Mouse (Mus musculus) myocyte (in vitro differentiated cells): ENCODE data around the gene Fars2.

Source experiments
- E2F4 ChIP-seq: IDR thresholded peaks from one replicate; pipeline ENCODE4 v1.6.1; 2011; ENCODE audit warnings: mild to moderate bottlenecking, control low read depth, moderate library complexity; ENCODE audit not compliant: insufficient read depth
- MYOG ChIP-seq, 3 experiments: IDR thresholded peaks; one replicate each; pipeline ENCODE4 v1.6.1; 2011; ENCODE audit warnings: control low read depth in 2 of 3, low read depth in 2 of 3, mild to moderate bottlenecking in 2 of 3; ENCODE audit not compliant: insufficient read length in 2 of 3, control insufficient read depth in 1 of 3, insufficient read depth in 1 of 3

DNA sequence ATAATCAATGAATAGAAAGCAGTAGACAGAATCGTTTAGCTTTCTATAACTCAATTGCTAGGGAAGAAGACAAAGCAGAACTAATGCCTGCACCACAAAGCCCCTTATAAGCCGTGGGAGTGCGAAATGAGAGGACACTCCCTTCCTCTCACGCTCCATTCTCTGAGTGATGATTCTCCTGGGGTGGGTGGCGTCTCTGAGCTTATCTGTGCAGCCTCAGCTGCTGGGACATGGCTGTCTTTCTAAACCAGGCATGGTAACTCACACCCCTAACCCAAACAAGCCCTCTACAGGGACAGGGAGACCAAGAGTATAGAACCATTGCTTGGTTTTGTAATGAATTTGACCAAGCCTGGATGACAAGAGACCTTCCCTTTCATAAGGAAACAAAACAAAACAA is 217.5 kb downstream of the Fars2 start:
- TF ChIP-seq MYOG (IDR thresholded peaks at IDR 0.05; ENCODE audit: control insufficient read depth in 1 of 3, insufficient read depth in 1 of 3, insufficient read length in 2 of 3, low read depth in 2 of 3) (no peak), E2F4 (no peak)
